Mouse (Mus musculus) heart, postnatal 0 days (tissue): ENCODE measurements around the gene Ccrl2.
A peak's percentile ranks its signal among the peaks of the same experiment; 100 is the strongest.

Experiments
- CTCF ChIP-seq: IDR thresholded peaks from 2 replicates; pipeline ENCODE4 v1.5.1; 2016; ENCODE audit warnings: antibody characterized with exemption, control low read depth, low read depth
- EP300 ChIP-seq: IDR thresholded peaks from 2 replicates; pipeline ENCODE4 v1.6.1; 2016; ENCODE audit warnings: antibody characterized with exemption, low read depth

GRCm38 (mm10) chr9:111072175-111072574, 14.9 kb upstream of the Ccrl2 start:
- TF ChIP-seq EP300 (no peak), CTCF (peak; percentile 80)
